Mouse (Mus musculus) spleen, adult 2 months (tissue): ENCODE results near the gene Rab6a.

Experiments used
- CTCF ChIP-seq: fragments of 200-500 bp; IDR thresholded peaks from 2 replicates; pipeline ENCODE4 v1.5.1; 2011; ENCODE audit warnings: mild to moderate bottlenecking, inconsistent platforms; ENCODE audit not compliant: insufficient read depth, insufficient read length, insufficient replicate concordance; ENCODE audit errors: extremely low read depth
- POLR2A ChIP-seq: fragments of 200-500 bp; IDR thresholded peaks from 2 replicates; pipeline ENCODE4 v1.6.1; 2011; ENCODE audit warnings: low read depth, low read length, inconsistent platforms

DNA sequence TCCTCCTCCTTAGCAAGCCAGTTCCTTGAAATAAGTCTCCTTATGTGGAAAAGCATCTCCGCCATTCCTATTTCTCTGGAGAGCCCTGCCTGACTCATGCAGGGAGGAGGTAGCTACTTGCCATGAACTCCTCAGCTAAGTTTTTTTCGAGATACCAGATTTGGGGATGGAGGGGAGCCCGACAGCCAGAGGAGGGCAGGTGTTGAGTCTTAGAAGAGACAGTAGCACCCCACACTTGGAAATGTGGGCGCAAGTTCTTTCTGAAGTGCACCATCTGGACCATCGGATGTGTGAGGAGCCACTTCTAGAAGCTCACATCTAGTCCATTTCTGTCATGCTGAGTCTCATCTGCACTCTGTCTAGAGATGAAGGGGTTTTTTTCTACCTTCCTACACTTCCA lies 63.4 kb downstream of the Rab6a start:
- TF ChIP-seq CTCF (no peak), POLR2A (no peak)
